Mouse (Mus musculus) liver, embryonic 11.5 days (tissue): ENCODE measurements at regions not wholly inside any gene's neighbourhood (a gene's known extent, or its start where the extent isn't known, plus 50 kb on each side); places are given as distances from the start of the nearest gene placed in this dataset.

Experiments
- ATAC-seq: fragments of 200-750 bp; cut with Nextera tagmentation; replicated peaks from 2 replicates; pipeline ENCODE4 v1.8.0; 2017; ENCODE audit warnings: moderate number of reproducible peaks, mild to moderate bottlenecking, moderate TSS enrichment, moderate library complexity; ENCODE audit not compliant: low FRiP score
- DNase-seq: peaks from one replicate; pipeline ENCODE4 v3.0.0-alpha.2; 2017; ENCODE audit warnings: low spot score
- H3K27ac ChIP-seq: fragments of 300-500 bp; sonication (generic); 2 replicates; pipeline ENCODE4 v1.5.1; 2014; ENCODE audit warnings: mild to moderate bottlenecking, low read depth, low read length, control low read depth
- H3K27me3 ChIP-seq: fragments of 300-500 bp; sonication (generic); replicated peaks from 2 replicates; pipeline ENCODE4 v1.6.1; 2014; ENCODE audit warnings: low read length, mixed read lengths; ENCODE audit not compliant: control insufficient read depth, insufficient read depth
- H3K36me3 ChIP-seq: fragments of 300-500 bp; sonication (generic); 2 replicates; pipeline ENCODE4 v1.6.1; 2014; ENCODE audit warnings: mild to moderate bottlenecking, low read length, moderate library complexity, mixed read lengths; ENCODE audit not compliant: control insufficient read depth, insufficient read depth
- H3K4me1 ChIP-seq: fragments of 300-500 bp; sonication (generic); replicated peaks from 2 replicates; pipeline ENCODE4 v1.6.1; 2014; ENCODE audit warnings: low read length, mixed read lengths; ENCODE audit not compliant: control insufficient read depth, insufficient read depth
- H3K4me2 ChIP-seq: fragments of 300-500 bp; sonication (generic); 2 replicates; pipeline ENCODE4 v1.6.1; 2014; ENCODE audit warnings: mild to moderate bottlenecking, control low read depth, moderate library complexity
- H3K4me3 ChIP-seq: fragments of 300-500 bp; sonication (generic); 2 replicates; pipeline ENCODE4 v1.5.1; 2014; ENCODE audit warnings: low read depth, low read length, control low read depth
- H3K9ac ChIP-seq: fragments of 300-500 bp; sonication (generic); 2 replicates; pipeline ENCODE4 v1.6.1; 2014; ENCODE audit warnings: low read depth, low read length, control low read depth
- H3K9me3 ChIP-seq: fragments of 300-500 bp; sonication (generic); 2 replicates; pipeline ENCODE4 v1.6.1; 2016; ENCODE audit warnings: low read length, inconsistent platforms, mixed read lengths; ENCODE audit not compliant: control insufficient read depth
- WGBS: fragments of 180-500 bp; shearing (Covaris S2); extraction: QIAGEN DNeasy Blood & Tissue Kit; methylation state at CpG from one replicate; pipeline ENCODE4 v1.1.7; 2014; 5-methylcytosine and 5-hydroxymethylcytosine counted together

DNA sequence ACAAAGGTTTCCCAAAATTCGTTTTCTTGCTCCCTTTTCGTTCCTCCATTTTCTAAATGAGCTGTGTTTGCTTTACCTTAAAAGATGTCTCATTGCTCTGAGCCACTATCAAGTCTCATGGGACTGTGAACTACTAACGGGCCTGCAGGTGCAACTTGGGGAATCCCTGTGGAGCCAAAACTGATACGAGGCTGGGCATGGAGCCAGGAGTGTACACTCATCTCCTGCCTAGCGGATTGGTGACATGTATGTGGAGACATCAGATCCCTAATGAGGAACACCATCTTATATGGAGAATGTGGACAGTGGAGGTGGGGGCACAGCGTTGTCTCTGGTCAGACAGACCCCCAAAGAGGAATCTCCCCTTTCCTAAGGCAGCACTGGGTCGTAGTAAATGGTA, 119.6 kb upstream of the Nt5e start:
- no peaks in the 10 kb centered on the region for H3K27me3 ChIP-seq
- H3K4me1 ChIP-seq = no peaks in the 10 kb centered on the region
- no peak for DNase-seq
- no peaks in the 10 kb centered on the region for H3K9me3 ChIP-seq
- WGBS = 76% methylated on average over 7 of the region's 7 CpGs
- no peak overlapping the region for H3K4me2 ChIP-seq
- H3K4me3 ChIP-seq = no peak overlapping the region
- ATAC-seq = no peak
- no peak overlapping the region for H3K27ac ChIP-seq
- H3K36me3 ChIP-seq = no peaks in the 10 kb centered on the region
- no peak overlapping the region for H3K9ac ChIP-seq

DNA sequence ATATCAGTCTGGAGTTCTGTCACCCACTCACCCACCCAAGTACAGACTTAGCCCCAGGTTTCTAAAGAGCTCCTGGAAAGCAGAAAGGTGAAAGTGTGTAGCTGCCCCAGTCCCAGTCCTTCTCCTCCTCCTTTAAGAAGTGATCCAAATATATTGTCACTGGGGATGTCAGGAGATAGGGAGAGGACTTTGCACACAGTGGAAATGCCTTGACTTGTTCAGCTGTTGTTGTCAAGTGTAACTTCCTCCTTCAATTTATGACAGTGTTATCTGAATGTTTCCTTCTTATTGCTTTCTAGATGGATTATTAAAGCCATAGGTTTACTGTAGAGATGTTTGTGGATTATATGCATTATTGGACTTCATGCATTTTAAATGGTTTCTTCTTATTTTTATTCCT, 119.0 kb upstream of the Nt5e start:
- Histone ChIP-seq H3K4me3 (no peak overlapping the region), H3K4me2 (no peak overlapping the region), H3K27ac (no peak overlapping the region), H3K36me3 (no peaks in the 10 kb centered on the region), H3K9me3 (no peaks in the 10 kb centered on the region), H3K9ac (no peak overlapping the region), H3K4me1 (no peaks in the 10 kb centered on the region), H3K27me3 (no peaks in the 10 kb centered on the region)
- ATAC-seq (no peak), DNase-seq (no peak)

DNA sequence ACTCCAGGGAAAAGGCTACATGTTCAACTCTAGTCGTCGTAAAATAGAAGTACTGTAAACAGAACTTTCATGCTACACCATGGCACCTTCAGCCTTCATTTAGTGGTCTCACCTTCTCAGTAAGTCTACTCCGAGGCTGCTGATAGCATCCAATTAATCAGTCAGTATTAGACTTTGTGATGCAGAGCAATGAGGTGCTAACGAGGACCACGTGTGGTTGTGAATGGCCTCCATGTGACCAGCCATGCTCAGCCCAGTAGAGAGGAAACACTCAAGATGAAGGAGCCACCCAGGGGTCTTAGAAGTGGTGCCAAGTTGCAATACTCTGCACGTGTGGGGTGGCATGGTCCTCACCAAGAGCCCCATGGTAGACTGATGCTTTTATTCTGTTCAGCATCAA, 112.2 kb upstream of the Nt5e start:
- Histone ChIP-seq H3K4me3 (no peak overlapping the region), H3K4me1 (no peaks in the 10 kb centered on the region), H3K36me3 (no peaks in the 10 kb centered on the region), H3K9me3 (no peaks in the 10 kb centered on the region), H3K4me2 (no peak overlapping the region), H3K27me3 (no peaks in the 10 kb centered on the region), H3K9ac (no peak overlapping the region), H3K27ac (no peak overlapping the region)
- DNase-seq (no peak), ATAC-seq (no peak)
- WGBS = 61% methylated on average over 6 of the region's 6 CpGs

DNA sequence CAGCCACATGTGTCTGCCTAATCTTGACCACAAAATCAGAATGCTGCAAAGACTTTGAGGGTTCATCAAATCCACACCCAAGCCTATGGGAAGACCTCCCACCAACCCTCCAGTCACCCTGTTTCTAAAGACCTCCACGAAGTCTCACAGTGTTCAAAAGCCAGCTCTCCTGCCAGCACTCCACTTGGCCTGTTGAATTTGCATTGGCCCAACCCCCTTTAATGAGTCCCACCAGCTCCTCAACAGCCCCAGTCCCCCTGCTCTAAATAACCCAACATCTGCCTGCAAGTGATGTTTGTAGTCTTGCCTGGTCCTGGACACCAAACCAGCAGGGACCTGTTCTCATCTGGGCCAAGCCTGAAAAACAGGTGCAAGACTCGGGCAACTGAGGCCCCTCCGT, 106.6 kb upstream of the Nt5e start:
- DNase-seq = no peak
- WGBS = 68% methylated on average over 3 of the region's 3 CpGs
- H3K4me2 ChIP-seq = no peak overlapping the region
- no peak overlapping the region for H3K4me3 ChIP-seq
- no peaks in the 10 kb centered on the region for H3K36me3 ChIP-seq
- no peaks in the 10 kb centered on the region for H3K9me3 ChIP-seq
- no peak overlapping the region for H3K27ac ChIP-seq
- ATAC-seq = no peak
- H3K27me3 ChIP-seq = no peaks in the 10 kb centered on the region; the same call in 1 of the 2 replicates
- H3K9ac ChIP-seq = no peak overlapping the region
- H3K4me1 ChIP-seq = no peaks in the 10 kb centered on the region

- ATAC-seq = no peak
- H3K36me3 ChIP-seq = no peaks in the 10 kb centered on the region
- H3K4me1 ChIP-seq = no peaks in the 10 kb centered on the region
- WGBS = 85% methylated on average over 14 of the region's 14 CpGs
- no peak overlapping the region for H3K4me2 ChIP-seq
- H3K27ac ChIP-seq = no peak overlapping the region
- DNase-seq = no peak
- H3K27me3 ChIP-seq = no peaks in the 10 kb centered on the region; the same call in 1 of the 2 replicates
- H3K4me3 ChIP-seq = no peak overlapping the region
- H3K9me3 ChIP-seq = no peaks in the 10 kb centered on the region
- H3K9ac ChIP-seq = no peak overlapping the region
Measured at GRCm38 (mm10) chr9:88221276-88221675, 105.7 kb upstream of the Nt5e start.

DNA sequence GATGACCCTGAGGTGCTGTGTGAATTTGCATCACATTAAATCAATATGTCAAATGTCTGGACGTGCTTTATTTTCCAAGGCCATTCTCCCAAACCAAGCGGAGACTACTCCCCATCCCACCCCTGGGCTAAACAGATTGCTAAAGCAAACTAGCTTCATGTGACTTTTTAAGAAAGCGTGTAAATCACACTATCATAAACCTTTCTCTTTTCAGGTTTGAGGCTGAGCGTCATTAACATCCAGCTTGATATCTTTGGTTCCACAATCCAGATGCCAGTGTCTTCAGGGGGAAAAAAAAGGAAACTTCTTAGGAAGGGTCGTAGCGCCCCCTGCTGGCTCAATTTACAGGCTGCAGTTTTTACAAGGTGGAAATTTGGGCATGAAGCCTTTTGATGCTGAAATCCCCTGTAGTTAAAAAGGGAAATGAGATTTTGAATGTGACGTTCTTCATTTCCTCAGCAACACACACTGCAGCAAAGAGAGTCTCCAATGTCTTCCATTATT, 105.1 kb upstream of the Nt5e start:
- Histone ChIP-seq H3K4me3 (no peak overlapping the region), H3K4me2 (no peak overlapping the region), H3K9me3 (no peaks in the 10 kb centered on the region), H3K4me1 (no peaks in the 10 kb centered on the region), H3K27me3 (no peaks in the 10 kb centered on the region; the same call in 1 of the 2 replicates), H3K36me3 (no peaks in the 10 kb centered on the region), H3K27ac (no peak overlapping the region), H3K9ac (no peak overlapping the region)
- WGBS = 25% methylated on average over 7 of the region's 7 CpGs
- DNase-seq (peak; percentile 41), ATAC-seq (no peak)

DNA sequence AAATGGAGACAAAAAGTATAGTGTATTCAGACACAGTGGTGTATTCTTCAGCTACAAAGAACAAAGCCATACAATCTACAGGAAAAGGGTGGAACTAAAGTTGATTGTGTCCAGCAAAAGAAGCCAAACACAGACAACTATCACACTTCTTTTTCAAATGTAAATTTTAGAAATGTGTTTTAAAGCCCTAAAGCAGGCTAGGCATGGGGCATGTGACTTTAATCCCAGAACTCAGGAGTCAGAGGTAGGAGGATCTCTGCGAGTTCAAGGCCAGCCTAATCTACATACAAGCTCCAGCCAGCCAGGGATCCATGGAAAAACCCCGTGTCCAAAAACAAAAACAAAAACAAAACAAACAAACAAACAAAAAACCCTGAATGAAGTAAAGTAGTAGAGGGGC, 89.9 kb upstream of the Nt5e start:
- no peak overlapping the region for H3K9ac ChIP-seq
- no peak for ATAC-seq
- H3K36me3 ChIP-seq = no peaks in the 10 kb centered on the region
- H3K27ac ChIP-seq = no peak overlapping the region
- WGBS = 64% methylated on average over 2 of the region's 2 CpGs
- no peaks in the 10 kb centered on the region for H3K27me3 ChIP-seq
- H3K4me2 ChIP-seq = no peak overlapping the region
- no peak overlapping the region for H3K4me3 ChIP-seq
- no peak for DNase-seq
- no peaks in the 10 kb centered on the region for H3K9me3 ChIP-seq
- no peaks in the 10 kb centered on the region for H3K4me1 ChIP-seq

- Histone ChIP-seq H3K4me3 (no peak overlapping the region), H3K4me1 (no peaks in the 10 kb centered on the region), H3K9me3 (no peaks in the 10 kb centered on the region), H3K27ac (no peak overlapping the region), H3K4me2 (no peak overlapping the region), H3K27me3 (no peaks in the 10 kb centered on the region), H3K9ac (no peak overlapping the region), H3K36me3 (no peaks in the 10 kb centered on the region)
- DNase-seq (no peak), ATAC-seq (no peak)
- WGBS = 66% methylated on average over 5 of the region's 5 CpGs
Measured at GRCm38 (mm10) chr9:88238346-88238745, 88.7 kb upstream of the Nt5e start.

DNA sequence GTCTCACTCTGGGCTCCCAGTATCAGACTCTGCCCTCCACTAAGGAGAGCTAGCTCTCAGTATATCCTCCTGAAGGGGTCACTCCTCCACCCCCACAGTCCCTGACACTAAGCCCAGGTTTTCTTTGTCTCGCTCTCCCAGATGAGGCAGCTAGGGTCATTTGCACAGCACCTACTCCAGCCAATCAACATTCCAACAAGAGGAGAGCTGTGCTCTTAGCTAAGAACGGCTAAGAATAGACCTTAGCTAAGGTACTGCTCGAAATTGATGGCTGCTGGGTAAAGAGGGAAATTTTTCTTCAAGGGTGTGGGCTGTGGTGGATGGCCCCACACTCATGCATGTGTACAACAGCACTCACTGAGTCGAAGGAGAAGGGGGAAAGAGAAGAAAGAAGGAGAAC, 86.3 kb upstream of the Nt5e start:
- no peak; the same call in 1 of the 2 replicates for ATAC-seq
- no peaks in the 10 kb centered on the region for H3K4me1 ChIP-seq

More for the DNA sequence above, 86.3 kb upstream of the Nt5e start:
- Histone ChIP-seq H3K27ac (no peak overlapping the region), H3K4me3 (no peak overlapping the region), H3K4me2 (peak overlapping the region; percentile 69), H3K27me3 (no peaks in the 10 kb centered on the region), H3K36me3 (no peaks in the 10 kb centered on the region), H3K9me3 (no peaks in the 10 kb centered on the region), H3K9ac (peak overlapping the region; percentile 57; the same call in 1 of the 2 replicates)
- 26% methylated on average over 4 of the region's 4 CpGs for WGBS
- DNase-seq = no peak
